Mouse (Mus musculus) kidney, adult 2 months (tissue): ENCODE data around the gene Cpm.

ENCODE experiments used
- CTCF ChIP-seq: fragments of 200-500 bp; conservative IDR thresholded peaks from 2 replicates; pipeline ENCODE4 v1.5.1; 2011; ENCODE audit warnings: low read depth, mild to moderate bottlenecking, control low read depth, low read length, moderate library complexity, mixed read lengths; ENCODE audit not compliant: insufficient read depth, insufficient read length
- POLR2A ChIP-seq: fragments of 200-500 bp; IDR thresholded peaks from one replicate; pipeline ENCODE4 v1.6.1; 2011; ENCODE audit warnings: low read depth, low read length, control low read depth

DNA sequence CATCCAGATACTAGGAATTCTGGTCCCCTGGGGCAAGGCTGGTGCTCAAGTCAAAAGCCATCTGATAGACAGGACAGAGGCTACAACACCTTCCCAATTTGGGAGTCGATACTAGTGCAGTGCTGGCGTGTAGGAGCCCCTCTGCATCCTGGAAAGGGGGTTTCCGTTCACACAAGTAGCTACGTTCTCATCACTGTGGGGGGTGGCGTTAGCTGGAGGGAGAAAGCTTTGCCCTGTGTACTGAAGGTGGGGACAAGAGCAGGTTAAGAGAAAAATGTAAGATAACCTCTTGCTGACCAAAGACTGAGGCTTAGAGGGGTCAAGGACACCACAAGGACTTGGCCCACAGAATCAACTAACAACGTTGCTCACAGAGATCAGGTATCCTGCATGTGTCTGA is 14.0 kb downstream of the Cpm start:
- TF ChIP-seq POLR2A (no peak), CTCF (no peak)
